Mouse (Mus musculus): ENCODE measurements around the gene Galnt17. TPM values are rescaled to one million over a fixed set of nuclear protein-coding genes. Genes with fewer than 3 reads are reported as not detected.

The Galnt17 gene
- polyA plus RNA-seq, 1 experiment: 0.44 TPM

GRCm38 (mm10) chr5:131015341-131015740 lies 293.0 kb downstream of the Galnt17 start:
- TF ChIP-seq CTCF (IDR thresholded peaks at IDR 0.05; ENCODE audit: extremely low read depth, insufficient read length, insufficient replicate concordance, low read depth, low read length) (no peak), POLR2A (IDR thresholded peaks at IDR 0.05; ENCODE audit: low read depth, low read length) (no peak)
- H3K4me1 ChIP-seq (ENCODE audit: control insufficient read depth, insufficient read depth, insufficient read length, low read length): no peaks in the 10 kb centered on the region
- H3K36me3 ChIP-seq (ENCODE audit: control insufficient read depth, insufficient read depth, low read length): no peaks in the 10 kb centered on the region
- H3K4me3 ChIP-seq (ENCODE audit: low read depth, low read length): no peak overlapping the region
- no peak overlapping the region for H3K27ac ChIP-seq (ENCODE audit: insufficient read depth, low read depth, low read length)
- no peaks in the 10 kb centered on the region for H3K27me3 ChIP-seq (ENCODE audit: control insufficient read depth, insufficient read depth, low read length)
- WGBS: 78% methylated on average over 9 of the region's 9 CpGs

- Histone ChIP-seq H3K27ac (ENCODE audit: insufficient read depth, low read depth, low read length) (no peak overlapping the region), H3K4me1 (ENCODE audit: control insufficient read depth, insufficient read depth, insufficient read length, low read length) (no peaks in the 10 kb centered on the region), H3K4me3 (ENCODE audit: low read depth, low read length) (no peak overlapping the region), H3K27me3 (ENCODE audit: control insufficient read depth, insufficient read depth, low read length) (no peaks in the 10 kb centered on the region), H3K36me3 (ENCODE audit: control insufficient read depth, insufficient read depth, low read length) (no peaks in the 10 kb centered on the region)
- 78% methylated on average over 7 of the region's 7 CpGs for WGBS
- TF ChIP-seq POLR2A (IDR thresholded peaks at IDR 0.05; ENCODE audit: low read depth, low read length) (no peak), CTCF (IDR thresholded peaks at IDR 0.05; ENCODE audit: extremely low read depth, insufficient read length, insufficient replicate concordance, low read depth, low read length) (no peak)
These were observed 294.5 kb downstream of the Galnt17 start for GRCm38 (mm10) chr5:131013816-131014215.

GRCm38 (mm10) chr5:131013101-131013500 lies 295.2 kb downstream of the Galnt17 start:
- H3K27me3 ChIP-seq (ENCODE audit: control insufficient read depth, insufficient read depth, low read length): no peaks in the 10 kb centered on the region
- H3K4me3 ChIP-seq (ENCODE audit: low read depth, low read length): no peak overlapping the region
- no peak overlapping the region for H3K27ac ChIP-seq (ENCODE audit: insufficient read depth, low read depth, low read length)
- TF ChIP-seq POLR2A (IDR thresholded peaks at IDR 0.05; ENCODE audit: low read depth, low read length) (no peak), CTCF (IDR thresholded peaks at IDR 0.05; ENCODE audit: extremely low read depth, insufficient read length, insufficient replicate concordance, low read depth, low read length) (no peak)
- no peaks in the 10 kb centered on the region for H3K4me1 ChIP-seq (ENCODE audit: control insufficient read depth, insufficient read depth, insufficient read length, low read length)
- WGBS: 64% methylated on average over 3 of the region's 3 CpGs
- H3K36me3 ChIP-seq (ENCODE audit: control insufficient read depth, insufficient read depth, low read length): no peaks in the 10 kb centered on the region

GRCm38 (mm10) chr5:131009510-131009909 lies 298.8 kb downstream of the Galnt17 start:
- H3K27ac ChIP-seq (ENCODE audit: insufficient read depth, low read depth, low read length): no peak overlapping the region
- TF ChIP-seq POLR2A (IDR thresholded peaks at IDR 0.05; ENCODE audit: low read depth, low read length) (no peak), CTCF (IDR thresholded peaks at IDR 0.05; ENCODE audit: extremely low read depth, insufficient read length, insufficient replicate concordance, low read depth, low read length) (peak; percentile 34; the same call in 1 of the 2 replicates)
- no peaks in the 10 kb centered on the region for H3K36me3 ChIP-seq (ENCODE audit: control insufficient read depth, insufficient read depth, low read length)
- no peaks in the 10 kb centered on the region for H3K4me1 ChIP-seq (ENCODE audit: control insufficient read depth, insufficient read depth, insufficient read length, low read length)
- WGBS: 57% methylated on average over 6 of the region's 6 CpGs
- H3K4me3 ChIP-seq (ENCODE audit: low read depth, low read length): no peak overlapping the region
- H3K27me3 ChIP-seq (ENCODE audit: control insufficient read depth, insufficient read depth, low read length): no peaks in the 10 kb centered on the region

- Histone ChIP-seq H3K27me3 (ENCODE audit: control insufficient read depth, insufficient read depth, low read length) (no peaks in the 10 kb centered on the region), H3K4me1 (ENCODE audit: control insufficient read depth, insufficient read depth, insufficient read length, low read length) (no peaks in the 10 kb centered on the region), H3K27ac (ENCODE audit: insufficient read depth, low read depth, low read length) (no peak overlapping the region), H3K36me3 (ENCODE audit: control insufficient read depth, insufficient read depth, low read length) (no peaks in the 10 kb centered on the region), H3K4me3 (ENCODE audit: low read depth, low read length) (no peak overlapping the region)
- TF ChIP-seq CTCF (IDR thresholded peaks at IDR 0.05; ENCODE audit: extremely low read depth, insufficient read length, insufficient replicate concordance, low read depth, low read length) (no peak), POLR2A (IDR thresholded peaks at IDR 0.05; ENCODE audit: low read depth, low read length) (no peak)
- WGBS: 74% methylated on average over 5 of the region's 5 CpGs
These were observed 299.8 kb downstream of the Galnt17 start for GRCm38 (mm10) chr5:131008507-131008906.

GRCm38 (mm10) chr5:131007871-131008505 lies 300.3 kb downstream of the Galnt17 start:
- TF ChIP-seq CTCF (IDR thresholded peaks at IDR 0.05; ENCODE audit: extremely low read depth, insufficient read length, insufficient replicate concordance, low read depth, low read length): peak; percentile 44; the same call in 1 of the 2 replicates
- no peak for TF ChIP-seq POLR2A (IDR thresholded peaks at IDR 0.05; ENCODE audit: low read depth, low read length)
- no peaks in the 10 kb centered on the region for H3K27me3 ChIP-seq (ENCODE audit: control insufficient read depth, insufficient read depth, low read length)

GRCm38 (mm10) chr5:131007198-131007597 lies 301.1 kb downstream of the Galnt17 start:
- WGBS: 73% methylated on average over 7 of the region's 7 CpGs
- Histone ChIP-seq H3K27ac (ENCODE audit: insufficient read depth, low read depth, low read length) (no peak overlapping the region), H3K36me3 (ENCODE audit: control insufficient read depth, insufficient read depth, low read length) (no peaks in the 10 kb centered on the region), H3K4me3 (ENCODE audit: low read depth, low read length) (no peak overlapping the region), H3K4me1 (ENCODE audit: control insufficient read depth, insufficient read depth, insufficient read length, low read length) (no peaks in the 10 kb centered on the region), H3K27me3 (ENCODE audit: control insufficient read depth, insufficient read depth, low read length) (no peaks in the 10 kb centered on the region)
- no peak for TF ChIP-seq POLR2A (IDR thresholded peaks at IDR 0.05; ENCODE audit: low read depth, low read length)
- TF ChIP-seq CTCF (IDR thresholded peaks at IDR 0.05; ENCODE audit: extremely low read depth, insufficient read length, insufficient replicate concordance, low read depth, low read length): no peak

More at GRCm38 (mm10) chr5:131007871-131008505, 300.3 kb downstream of the Galnt17 start:
- 77% methylated on average over 3 of the region's 3 CpGs for whole genome bisulfite sequencing
- no peaks in the 10 kb centered on the region for H3K4me1 ChIP-seq (ENCODE audit: control insufficient read depth, insufficient read depth, insufficient read length, low read length)
- no peak overlapping the region for H3K27ac ChIP-seq (ENCODE audit: insufficient read depth, low read depth, low read length)
- no peaks in the 10 kb centered on the region for H3K36me3 ChIP-seq (ENCODE audit: control insufficient read depth, insufficient read depth, low read length)
- H3K4me3 ChIP-seq (ENCODE audit: low read depth, low read length): no peak overlapping the region
